ENCODE assay signal across 7 mouse cellular contexts in the genomic region with DNA sequence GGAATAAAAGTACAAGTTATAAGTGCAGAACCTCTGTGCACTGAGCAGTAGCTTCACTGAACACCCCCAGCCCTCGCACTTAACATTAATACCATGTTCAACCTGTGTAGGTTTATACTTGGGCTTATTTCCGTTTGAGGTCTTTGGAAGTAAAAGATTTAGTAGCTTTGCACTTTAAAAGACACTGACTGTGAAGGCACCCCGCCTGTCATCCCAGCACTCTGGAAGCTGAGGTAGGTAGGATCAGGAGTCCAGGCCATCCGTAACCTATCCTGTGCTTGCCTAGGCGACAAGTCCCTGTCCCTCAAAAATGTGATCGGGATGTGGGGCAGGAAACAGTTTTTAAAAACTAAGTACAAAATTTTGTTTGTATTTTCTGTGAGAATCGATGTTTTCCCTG. TPM values are rescaled to one million over a fixed set of nuclear protein-coding genes. Genes with fewer than 3 reads are reported as not detected.
DNase-seq lines count a peak whose midpoint lies in the region; ATAC-seq and TF ChIP-seq lines count a peak whose summit lies in the region.

No protein-coding gene starts in this region.

- peak overlapping the region; percentile 71 for H3K4me2 ChIP-seq in lung, postnatal 0 days (replicated peaks; ENCODE audit: low read depth, low read length)
- peak overlapping the region; percentile 52 for H3K4me2 ChIP-seq in forebrain, embryonic 11.5 days (ENCODE audit: low read depth, low read length, severe bottlenecking)
- H3K4me2 ChIP-seq in limb, embryonic 12.5 days = peak overlapping the region; percentile 76
- peak overlapping the region; percentile 78 for H3K4me2 ChIP-seq in stomach, embryonic 14.5 days (replicated peaks; ENCODE audit: low read depth, low read length)

- no peak overlapping the region for H3K9ac ChIP-seq in lung, postnatal 0 days (replicated peaks; ENCODE audit: low read depth)
- H3K9ac ChIP-seq in forebrain, embryonic 11.5 days (ENCODE audit: low read length) = peak overlapping the region; percentile 87
- peak overlapping the region; percentile 97 for H3K9ac ChIP-seq in limb, embryonic 12.5 days (replicated peaks)
- H3K9ac ChIP-seq in stomach, embryonic 14.5 days (replicated peaks; ENCODE audit: low read depth, low read length) = peak overlapping the region; percentile 92

- WGBS in lung, postnatal 0 days = 36% methylated on average over 7 of the region's 7 CpGs
- WGBS in forebrain, embryonic 11.5 days = 63% methylated on average over 7 of the region's 7 CpGs
- 55% methylated on average over 7 of the region's 7 CpGs for WGBS in limb, embryonic 12.5 days
- WGBS in stomach, embryonic 14.5 days = 43% methylated on average over 7 of the region's 7 CpGs

- H3K27me3 ChIP-seq in lung, postnatal 0 days (replicated peaks; ENCODE audit: insufficient read depth, low read length) = no peaks in the 10 kb centered on the region
- no peaks in the 10 kb centered on the region for H3K27me3 ChIP-seq in forebrain, embryonic 11.5 days (ENCODE audit: control insufficient read depth, insufficient read depth, low read length)
- no peaks in the 10 kb centered on the region for H3K27me3 ChIP-seq in limb, embryonic 12.5 days
- no peaks in the 10 kb centered on the region for H3K27me3 ChIP-seq in stomach, embryonic 14.5 days (ENCODE audit: control insufficient read depth, insufficient read depth, low read length)

- H3K27ac ChIP-seq in lung, postnatal 0 days (ENCODE audit: low read length) = no peak overlapping the region
- H3K27ac ChIP-seq in forebrain, embryonic 11.5 days (ENCODE audit: low read depth, low read length) = no peak overlapping the region
- no peak overlapping the region for H3K27ac ChIP-seq in limb, embryonic 12.5 days
- H3K27ac ChIP-seq in stomach, embryonic 14.5 days (ENCODE audit: low read length) = no peak overlapping the region

- no peak for DNase-seq in lung, postnatal 0 days (ENCODE audit: low spot score)
- no peak for DNase-seq in lung, postnatal 25 days (ENCODE audit: low spot score)
- no peak for DNase-seq in forebrain, embryonic 11.5 days (ENCODE audit: low spot score)
- DNase-seq in frontal cortex, postnatal 10 days (ENCODE audit: low spot score in 2 of 2) = no peak
- DNase-seq in right cerebral cortex, adult 18-20 months = no peak

- H3K9me3 ChIP-seq in lung, postnatal 0 days (ENCODE audit: low read length) = no peaks in the 10 kb centered on the region
- H3K9me3 ChIP-seq in forebrain, embryonic 11.5 days (ENCODE audit: control insufficient read depth, low read length) = no peaks in the 10 kb centered on the region
- H3K9me3 ChIP-seq in limb, embryonic 12.5 days = no peaks in the 10 kb centered on the region
- no peaks in the 10 kb centered on the region for H3K9me3 ChIP-seq in stomach, embryonic 14.5 days (ENCODE audit: control insufficient read depth, low read depth, low read length)

- no peak for TF ChIP-seq CTCF in lung, postnatal 0 days (IDR thresholded peaks at IDR 0.05)

- peak overlapping the region; percentile 96 for H3K4me3 ChIP-seq in lung, postnatal 0 days (ENCODE audit: low read depth, low read length)
- peak overlapping the region; percentile 91 for H3K4me3 ChIP-seq in forebrain, embryonic 11.5 days (ENCODE audit: low read depth, low read length)
- H3K4me3 ChIP-seq in limb, embryonic 12.5 days (replicated peaks) = peak overlapping the region; percentile 83
- H3K4me3 ChIP-seq in stomach, embryonic 14.5 days (ENCODE audit: low read depth, low read length) = peak overlapping the region; percentile 95

- H3K4me1 ChIP-seq in lung, postnatal 0 days (ENCODE audit: insufficient read depth, low read depth, low read length) = peaks cover 3% of the 10 kb centered on the region; the same call in 1 of the 2 replicates
- peaks cover 2% of the 10 kb centered on the region; the same call in 1 of the 2 replicates for H3K4me1 ChIP-seq in forebrain, embryonic 11.5 days (replicated peaks; ENCODE audit: control insufficient read depth, insufficient read depth, low read length)
- peaks cover 12% of the 10 kb centered on the region for H3K4me1 ChIP-seq in limb, embryonic 12.5 days (replicated peaks)
- peaks cover 10% of the 10 kb centered on the region; the same call in 1 of the 2 replicates for H3K4me1 ChIP-seq in stomach, embryonic 14.5 days (ENCODE audit: control insufficient read depth, insufficient read depth, low read length)

- no peak for TF ChIP-seq EP300 in lung, postnatal 0 days (IDR thresholded peaks at IDR 0.05)

- 0 out of 2 replicates have a peak, but pooled peaks cover 6% of the 10 kb centered on the region for H3K36me3 ChIP-seq in lung, postnatal 0 days (ENCODE audit: insufficient read depth, low read length)
- H3K36me3 ChIP-seq in forebrain, embryonic 11.5 days (ENCODE audit: control insufficient read depth, insufficient read depth, low read length) = no peaks in the 10 kb centered on the region
- H3K36me3 ChIP-seq in limb, embryonic 12.5 days = peaks cover 16% of the 10 kb centered on the region
- peaks cover 9% of the 10 kb centered on the region; the same call in 1 of the 2 replicates for H3K36me3 ChIP-seq in stomach, embryonic 14.5 days (ENCODE audit: control insufficient read depth, insufficient read depth, low read length)

- no peak for ATAC-seq in lung, postnatal 0 days
- ATAC-seq in forebrain, embryonic 11.5 days (replicated peaks; ENCODE audit: low FRiP score) = no peak
- no peak for ATAC-seq in limb, embryonic 12.5 days (ENCODE audit: insufficient number of reproducible peaks, insufficient read depth, low FRiP score, low TSS enrichment, low read depth)
- ATAC-seq in stomach, embryonic 14.5 days (ENCODE audit: insufficient number of reproducible peaks, insufficient read depth, low FRiP score, low read depth) = no peak

RNA-seq across cellular contexts. Expression of gene Rab5a, which starts 1.4 kb away (rescaled TPM):
- 87.6 and 98.2 TPM in 2 replicates for polyA plus RNA-seq in lung, postnatal 0 days (2015; fragmentation: Nextera tagmentation; extraction: Ambion mirVana)
- polyA plus RNA-seq in forebrain, embryonic 11.5 days (2014; fragmentation: Nextera tagmentation; extraction: Ambion mirVana) = 87.6 and 92.5 TPM in 2 replicates
- 84.8 and 88.4 TPM in 2 replicates for polyA plus RNA-seq in limb, embryonic 12.5 days (2016; fragmentation: Nextera tagmentation; extraction: Ambion mirVana)
- 74.1 and 93.8 TPM in 2 replicates for polyA plus RNA-seq in stomach, embryonic 14.5 days (2014; fragmentation: Nextera tagmentation; extraction: Ambion mirVana)

RNA-seq across cellular contexts. Expression of gene Efhb, which starts 17.3 kb away (rescaled TPM):
- 1.6 and 1.7 TPM in 2 replicates for polyA plus RNA-seq in lung, postnatal 0 days (2015; fragmentation: Nextera tagmentation; extraction: Ambion mirVana)
- polyA plus RNA-seq in forebrain, embryonic 11.5 days (2014; fragmentation: Nextera tagmentation; extraction: Ambion mirVana) = 0.41 and 0.48 TPM in 2 replicates
- 0.26 and 0.28 TPM in 2 replicates for polyA plus RNA-seq in limb, embryonic 12.5 days (2016; fragmentation: Nextera tagmentation; extraction: Ambion mirVana)
- 0.69 and 0.94 TPM in 2 replicates for polyA plus RNA-seq in stomach, embryonic 14.5 days (2014; fragmentation: Nextera tagmentation; extraction: Ambion mirVana)

RNA-seq across cellular contexts. Expression of gene Pp2d1, which starts 58.8 kb away (rescaled TPM):
- 0.23 and 0.27 TPM in 2 replicates for polyA plus RNA-seq in lung, postnatal 0 days (2015; fragmentation: Nextera tagmentation; extraction: Ambion mirVana)
- polyA plus RNA-seq in forebrain, embryonic 11.5 days (2014; fragmentation: Nextera tagmentation; extraction: Ambion mirVana) = 0.47 and 0.49 TPM in 2 replicates
- polyA plus RNA-seq in limb, embryonic 12.5 days (2016; fragmentation: Nextera tagmentation; extraction: Ambion mirVana) = 0.26 and 0.33 TPM in 2 replicates
- polyA plus RNA-seq in stomach, embryonic 14.5 days (2014; fragmentation: Nextera tagmentation; extraction: Ambion mirVana) = 0.48 and 0.86 TPM in 2 replicates
